Comparison of ENCODE assay signal across 7 mouse cellular contexts in the genomic region with DNA sequence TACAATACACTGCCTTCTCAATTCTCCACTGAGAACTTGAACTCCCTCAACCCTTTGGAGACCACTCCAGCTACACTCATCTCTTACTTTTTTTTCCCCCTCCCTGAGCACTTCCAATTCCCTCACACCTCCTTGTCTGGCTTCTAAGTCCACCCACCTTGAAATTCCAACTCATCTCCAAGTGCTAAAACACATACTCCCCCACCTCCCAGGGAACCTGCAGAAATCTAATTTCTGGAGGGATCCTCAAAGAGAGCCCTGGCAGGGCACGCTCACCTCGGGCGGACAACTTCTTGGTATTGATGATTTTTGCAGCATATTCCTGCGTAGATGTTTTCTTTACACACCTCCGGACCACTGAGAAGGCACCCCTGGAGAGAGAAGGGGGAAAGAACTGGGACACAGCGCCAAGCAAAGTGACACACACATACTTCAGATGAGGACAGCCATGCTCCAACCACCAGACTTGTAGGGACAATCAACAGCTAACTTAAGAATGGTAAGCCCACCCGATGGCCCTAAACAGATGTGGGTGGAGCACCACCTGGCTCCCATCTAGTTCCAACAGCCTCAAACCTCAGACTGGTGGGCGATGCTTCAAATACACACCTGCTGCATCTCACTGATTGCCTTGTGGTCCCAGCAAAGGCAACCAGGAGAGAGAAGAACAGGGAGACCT. TPM values are rescaled to one million over a fixed set of nuclear protein-coding genes. Genes with fewer than 3 reads are reported as not detected.
DNase-seq lines count a peak whose midpoint lies in the region; ATAC-seq and TF ChIP-seq lines count a peak whose summit lies in the region.

No protein-coding gene starts in this region.

- H3K9me3 ChIP-seq in lung, postnatal 0 days (ENCODE audit: low read length): no peaks in the 10 kb centered on the region
- no peaks in the 10 kb centered on the region for H3K9me3 ChIP-seq in intestine, embryonic 14.5 days (ENCODE audit: control insufficient read depth, low read length)
- H3K9me3 ChIP-seq in neural tube, embryonic 14.5 days (ENCODE audit: control insufficient read depth, low read length): no peaks in the 10 kb centered on the region

- 0 out of 2 replicates have a peak, but pooled peaks cover 7% of the 10 kb centered on the region for H3K36me3 ChIP-seq in lung, postnatal 0 days (ENCODE audit: insufficient read depth, low read length)
- peaks cover 48% of the 10 kb centered on the region for H3K36me3 ChIP-seq in intestine, embryonic 14.5 days (ENCODE audit: control insufficient read depth, insufficient read depth, low read length)
- peaks cover 15% of the 10 kb centered on the region for H3K36me3 ChIP-seq in neural tube, embryonic 14.5 days (ENCODE audit: control insufficient read depth, insufficient read depth, low read length)

- no peak for TF ChIP-seq POLR2A in embryonic fibroblast, embryonic 13.5 days (IDR thresholded peaks at IDR 0.05; ENCODE audit: low read depth, low read length)

- H3K27ac ChIP-seq in lung, postnatal 0 days (ENCODE audit: low read length): no peak overlapping the region
- H3K27ac ChIP-seq in embryonic fibroblast, embryonic 13.5 days (ENCODE audit: insufficient read depth, low read length): no peak overlapping the region
- H3K27ac ChIP-seq in intestine, embryonic 14.5 days (ENCODE audit: low read depth): no peak overlapping the region
- no peak overlapping the region; the same call in 1 of the 2 replicates for H3K27ac ChIP-seq in neural tube, embryonic 14.5 days (ENCODE audit: low read depth, low read length)

- TF ChIP-seq EP300 in lung, postnatal 0 days (IDR thresholded peaks at IDR 0.05): no peak

- peaks cover 6% of the 10 kb centered on the region; the same call in 1 of the 2 replicates for H3K4me1 ChIP-seq in lung, postnatal 0 days (ENCODE audit: insufficient read depth, low read depth, low read length)
- H3K4me1 ChIP-seq in embryonic fibroblast, embryonic 13.5 days (ENCODE audit: control insufficient read depth, insufficient read depth, low read length): peaks cover 7% of the 10 kb centered on the region
- peaks cover 15% of the 10 kb centered on the region for H3K4me1 ChIP-seq in intestine, embryonic 14.5 days (replicated peaks; ENCODE audit: control insufficient read depth, insufficient read depth, low read length)
- H3K4me1 ChIP-seq in neural tube, embryonic 14.5 days (ENCODE audit: control insufficient read depth, insufficient read depth, low read length): peaks cover 25% of the 10 kb centered on the region

- no peak for TF ChIP-seq CTCF in lung, postnatal 0 days (IDR thresholded peaks at IDR 0.05)
- TF ChIP-seq CTCF in embryonic fibroblast, embryonic 13.5 days (IDR thresholded peaks at IDR 0.05; ENCODE audit: borderline replicate concordance, insufficient read depth, low read length): no peak

- no peak overlapping the region for H3K9ac ChIP-seq in lung, postnatal 0 days (replicated peaks; ENCODE audit: low read depth)
- peak overlapping the region; percentile 65; the same call in 1 of the 2 replicates for H3K9ac ChIP-seq in intestine, embryonic 14.5 days (ENCODE audit: low read length)
- H3K9ac ChIP-seq in neural tube, embryonic 14.5 days (replicated peaks; ENCODE audit: low read depth, low read length): peak overlapping the region; percentile 85

- peak overlapping the region; percentile 99 for H3K4me2 ChIP-seq in lung, postnatal 0 days (replicated peaks; ENCODE audit: low read depth, low read length)
- H3K4me2 ChIP-seq in intestine, embryonic 14.5 days (ENCODE audit: low read length): peak overlapping the region; percentile 81
- H3K4me2 ChIP-seq in neural tube, embryonic 14.5 days (ENCODE audit: low read depth, low read length): peak overlapping the region; percentile 74

- no peaks in the 10 kb centered on the region for H3K27me3 ChIP-seq in lung, postnatal 0 days (replicated peaks; ENCODE audit: insufficient read depth, low read length)
- H3K27me3 ChIP-seq in intestine, embryonic 14.5 days (replicated peaks; ENCODE audit: control insufficient read depth, insufficient read depth, low read length): no peaks in the 10 kb centered on the region
- H3K27me3 ChIP-seq in neural tube, embryonic 14.5 days (ENCODE audit: control insufficient read depth, insufficient read depth, low read length): no peaks in the 10 kb centered on the region

- 60% methylated on average over 8 of the region's 8 CpGs for WGBS in lung, postnatal 0 days
- WGBS in intestine, embryonic 14.5 days: 74% methylated on average over 8 of the region's 8 CpGs
- WGBS in neural tube, embryonic 14.5 days: 71% methylated on average over 8 of the region's 8 CpGs

- no peak for ATAC-seq in lung, postnatal 0 days
- no peak for ATAC-seq in intestine, embryonic 14.5 days (replicated peaks; ENCODE audit: low FRiP score, low TSS enrichment, low read depth)
- ATAC-seq in neural tube, embryonic 14.5 days (ENCODE audit: low read depth): no peak

- H3K4me3 ChIP-seq in lung, postnatal 0 days (ENCODE audit: low read depth, low read length): peak overlapping the region; percentile 80
- peak overlapping the region; percentile 53 for H3K4me3 ChIP-seq in embryonic fibroblast, embryonic 13.5 days (ENCODE audit: insufficient read depth, low read length)
- H3K4me3 ChIP-seq in intestine, embryonic 14.5 days (ENCODE audit: low read depth, low read length): peak overlapping the region; percentile 76
- H3K4me3 ChIP-seq in neural tube, embryonic 14.5 days (ENCODE audit: low read depth, low read length): peak overlapping the region; percentile 71

- DNase-seq in lung, postnatal 0 days (ENCODE audit: low spot score): no peak
- no peak for DNase-seq in lung, postnatal 14 days
- no peak for DNase-seq in intestine, embryonic 14.5 days (ENCODE audit: low spot score)
- DNase-seq in layer of hippocampus, postnatal 25 days (ENCODE audit: extremely low spot score in 1 of 2, low spot score in 1 of 2): no peak
- DNase-seq in adrenal gland, postnatal 10 days: no peak

RNA-seq across cellular contexts. Expression of a gene that starts 1.5 kb away (rescaled TPM):
- polyA plus RNA-seq in lung, postnatal 0 days (2015; fragmentation: Nextera tagmentation; extraction: Ambion mirVana): 36.6 and 40.2 TPM in 2 replicates
- polyA plus RNA-seq in embryonic fibroblast, embryonic 13.5 days (2011; ENCODE audit: insufficient read length, low read depth, missing spikeins): 105 and 138 TPM in 2 replicates
- 47.6 and 53.3 TPM in 2 replicates for polyA plus RNA-seq in intestine, embryonic 14.5 days (2014; fragmentation: Nextera tagmentation; extraction: Ambion mirVana)
- polyA plus RNA-seq in neural tube, embryonic 14.5 days (2014; fragmentation: Nextera tagmentation; extraction: Ambion mirVana): 215 and 232 TPM in 2 replicates
- 100 to 1,000 TPM; 205 to 212 TPM for total RNA-seq in layer of hippocampus, postnatal 25 days (2021)
- total RNA-seq in adrenal gland, postnatal 10 days (2021): 10 to 100 TPM; 35.1 to 57.4 TPM

RNA-seq across cellular contexts. Expression of a gene that starts 44.1 kb away (rescaled TPM):
- 1.0 and 1.7 TPM in 2 replicates for polyA plus RNA-seq in lung, postnatal 0 days (2015; fragmentation: Nextera tagmentation; extraction: Ambion mirVana)
- polyA plus RNA-seq in embryonic fibroblast, embryonic 13.5 days (2011; ENCODE audit: insufficient read length, low read depth, missing spikeins): 75.9 and 142 TPM in 2 replicates
- 1.1 and 1.3 TPM in 2 replicates for polyA plus RNA-seq in intestine, embryonic 14.5 days (2014; fragmentation: Nextera tagmentation; extraction: Ambion mirVana)
- polyA plus RNA-seq in neural tube, embryonic 14.5 days (2014; fragmentation: Nextera tagmentation; extraction: Ambion mirVana): 0.19 and 0.26 TPM in 2 replicates
- 1 to 10 TPM; 3.5 to 4.0 TPM for total RNA-seq in layer of hippocampus, postnatal 25 days (2021)
- total RNA-seq in adrenal gland, postnatal 10 days (2021): 10 to 100 TPM; 19.3 to 39.8 TPM

RNA-seq across cellular contexts. Expression of a gene that starts 58.0 kb away (rescaled TPM):
- polyA plus RNA-seq in lung, postnatal 0 days (2015; fragmentation: Nextera tagmentation; extraction: Ambion mirVana): 12.9 and 15.6 TPM in 2 replicates
- polyA plus RNA-seq in embryonic fibroblast, embryonic 13.5 days (2011; ENCODE audit: insufficient read length, low read depth, missing spikeins): 27.3 and 32.0 TPM in 2 replicates
- polyA plus RNA-seq in intestine, embryonic 14.5 days (2014; fragmentation: Nextera tagmentation; extraction: Ambion mirVana): 29.2 and 29.6 TPM in 2 replicates
- polyA plus RNA-seq in neural tube, embryonic 14.5 days (2014; fragmentation: Nextera tagmentation; extraction: Ambion mirVana): 17.7 and 17.8 TPM in 2 replicates
- total RNA-seq in layer of hippocampus, postnatal 25 days (2021): 10 to 100 TPM; 15.3 to 19.3 TPM
- total RNA-seq in adrenal gland, postnatal 10 days (2021): 10 to 100 TPM; 24.1 to 32.7 TPM

Comparison
In these comparisons a context has a peak if more than half of its experiments do, and no peak if none do; other contexts are left out.
1. RNA of a gene that starts 44.1 kb away (polyA plus RNA-seq): 75.9 to 142 TPM in embryonic fibroblast, embryonic 13.5 days; 1.1 to 1.3 TPM in intestine, embryonic 14.5 days, 1.0 to 1.7 TPM in lung, postnatal 0 days and 0.19 to 0.26 TPM in neural tube, embryonic 14.5 days; every median in the first group is over 10 times any median in the second.
2. Peak in every context shown above with its lines, with median percentiles within 50 percentile points of each other: H3K4me2 ChIP-seq and H3K4me3 ChIP-seq.